ENCODE assay signal across 8 mouse cellular contexts in the genomic region with DNA sequence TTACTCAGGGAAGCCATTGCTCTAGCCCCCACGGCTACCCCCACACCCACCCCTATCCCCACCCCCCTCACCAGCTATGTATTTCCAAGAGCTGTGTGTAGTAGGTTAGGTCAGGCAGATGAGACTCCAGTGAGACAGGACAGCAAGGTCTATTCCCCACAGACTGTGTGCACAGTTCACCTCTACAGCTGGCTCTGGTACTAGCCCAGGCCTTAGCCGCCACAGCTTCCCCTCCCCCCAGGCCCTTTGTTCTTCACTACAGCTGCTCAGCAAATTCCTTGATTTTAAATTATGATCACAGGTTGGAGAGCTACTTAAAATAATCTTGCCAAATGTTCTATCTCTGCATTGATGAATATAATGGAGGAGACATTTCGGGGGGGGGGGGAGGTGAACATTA.
DNase-seq lines count a peak whose midpoint lies in the region; ATAC-seq and TF ChIP-seq lines count a peak whose summit lies in the region.

No protein-coding gene starts in this region.

- ATAC-seq in forebrain, embryonic 12.5 days (ENCODE audit: low FRiP score) = peak; percentile 86
- peak; percentile 15; the same call in 1 of the 2 replicates for ATAC-seq in intestine, embryonic 16.5 days
- ATAC-seq in liver, postnatal 0 days = no peak
- no peak for ATAC-seq in stomach, postnatal 0 days (ENCODE audit: low FRiP score, low TSS enrichment)
- ATAC-seq in activated CD4-positive, CD25-positive, alpha-beta regulatory T cell, adult 4 months = no peak

- no peak for DNase-seq in testis, postnatal 14 days (ENCODE audit: low spot score)
- peak; percentile 53 for DNase-seq in liver, postnatal 0 days
- peak; percentile 76 for DNase-seq in stomach, postnatal 0 days (ENCODE audit: low spot score)
- DNase-seq in right cerebral cortex, adult 2 months (ENCODE audit: low spot score in 2 of 2) = no peak

- H3K9ac ChIP-seq in forebrain, embryonic 12.5 days = no peak overlapping the region
- peak overlapping the region; percentile 70 for H3K9ac ChIP-seq in intestine, embryonic 16.5 days (ENCODE audit: low read depth, low read length)
- peak overlapping the region; percentile 53 for H3K9ac ChIP-seq in liver, postnatal 0 days (replicated peaks)
- H3K9ac ChIP-seq in stomach, postnatal 0 days (ENCODE audit: low read length) = peak overlapping the region; percentile 18; the same call in 1 of the 2 replicates

- WGBS in forebrain, embryonic 12.5 days = 18% methylated on average over 3 of the region's 3 CpGs
- 5% methylated on average over 3 of the region's 3 CpGs for WGBS in intestine, embryonic 16.5 days
- 26% methylated on average over 3 of the region's 3 CpGs for WGBS in liver, postnatal 0 days (ENCODE audit: insufficient replicate concordance)
- WGBS in stomach, postnatal 0 days = 9% methylated on average over 3 of the region's 3 CpGs

- H3K4me1 ChIP-seq in testis, adult 2 months (ENCODE audit: control insufficient read depth, insufficient read depth, low read length) = peaks cover 9% of the 10 kb centered on the region
- peaks cover 41% of the 10 kb centered on the region for H3K4me1 ChIP-seq in forebrain, embryonic 12.5 days
- H3K4me1 ChIP-seq in intestine, embryonic 16.5 days (ENCODE audit: control insufficient read depth, insufficient read depth, low read length) = peaks cover 58% of the 10 kb centered on the region
- H3K4me1 ChIP-seq in liver, postnatal 0 days (ENCODE audit: insufficient read depth) = peaks cover 62% of the 10 kb centered on the region
- peaks cover 18% of the 10 kb centered on the region for H3K4me1 ChIP-seq in stomach, postnatal 0 days (replicated peaks; ENCODE audit: control insufficient read depth, insufficient read depth)

- H3K36me3 ChIP-seq in testis, adult 2 months (ENCODE audit: control insufficient read depth, insufficient read depth, low read length) = no peaks in the 10 kb centered on the region
- no peaks in the 10 kb centered on the region for H3K36me3 ChIP-seq in forebrain, embryonic 12.5 days (replicated peaks)
- H3K36me3 ChIP-seq in intestine, embryonic 16.5 days (ENCODE audit: control insufficient read depth, insufficient read depth, low read length) = no peaks in the 10 kb centered on the region
- no peaks in the 10 kb centered on the region for H3K36me3 ChIP-seq in liver, postnatal 0 days (replicated peaks; ENCODE audit: insufficient read depth, low read length)
- no peaks in the 10 kb centered on the region for H3K36me3 ChIP-seq in stomach, postnatal 0 days (ENCODE audit: control insufficient read depth, insufficient read depth, low read length)

- peak overlapping the region; percentile 30; the same call in 1 of the 2 replicates for H3K4me2 ChIP-seq in forebrain, embryonic 12.5 days
- peak overlapping the region; percentile 37; the same call in 1 of the 2 replicates for H3K4me2 ChIP-seq in intestine, embryonic 16.5 days (ENCODE audit: low read depth, low read length)
- no peak overlapping the region for H3K4me2 ChIP-seq in liver, postnatal 0 days (ENCODE audit: low read depth, low read length)
- H3K4me2 ChIP-seq in stomach, postnatal 0 days (replicated peaks; ENCODE audit: low read depth) = no peak overlapping the region

- TF ChIP-seq EP300 in liver, postnatal 0 days (IDR thresholded peaks at IDR 0.05; ENCODE audit: low read depth) = no peak
- no peak for TF ChIP-seq EP300 in stomach, postnatal 0 days (optimal IDR thresholded peaks at IDR 0.05)

- TF ChIP-seq CTCF in testis, adult 2 months (IDR thresholded peaks at IDR 0.05; ENCODE audit: control insufficient read depth, insufficient read depth, insufficient replicate concordance, low read depth, low read length) = no peak
- no peak for TF ChIP-seq CTCF in liver, postnatal 0 days (IDR thresholded peaks at IDR 0.05; ENCODE audit: low read depth)
- no peak for TF ChIP-seq CTCF in stomach, postnatal 0 days (IDR thresholded peaks at IDR 0.05; ENCODE audit: low read depth)

- H3K27ac ChIP-seq in testis, adult 2 months (ENCODE audit: control insufficient read depth, insufficient read depth, low read depth, low read length) = peak overlapping the region; percentile 75
- H3K27ac ChIP-seq in forebrain, embryonic 12.5 days = peak overlapping the region; percentile 95
- H3K27ac ChIP-seq in intestine, embryonic 16.5 days (ENCODE audit: low read length) = peak overlapping the region; percentile 100
- H3K27ac ChIP-seq in liver, postnatal 0 days (ENCODE audit: low read depth) = peak overlapping the region; percentile 98
- H3K27ac ChIP-seq in stomach, postnatal 0 days (replicated peaks) = peak overlapping the region; percentile 95

- no peak for TF ChIP-seq POLR2A in testis, adult 2 months (IDR thresholded peaks at IDR 0.05; ENCODE audit: control insufficient read depth, low read depth, low read length)

- no peaks in the 10 kb centered on the region for H3K9me3 ChIP-seq in forebrain, embryonic 12.5 days
- H3K9me3 ChIP-seq in intestine, embryonic 16.5 days (ENCODE audit: control insufficient read depth, low read length) = no peaks in the 10 kb centered on the region
- no peaks in the 10 kb centered on the region for H3K9me3 ChIP-seq in liver, postnatal 0 days (ENCODE audit: low read length)
- H3K9me3 ChIP-seq in stomach, postnatal 0 days (ENCODE audit: control insufficient read depth, low read length) = no peaks in the 10 kb centered on the region

- no peaks in the 10 kb centered on the region for H3K27me3 ChIP-seq in testis, adult 2 months (ENCODE audit: control insufficient read depth, insufficient read depth, low read length)
- no peaks in the 10 kb centered on the region for H3K27me3 ChIP-seq in forebrain, embryonic 12.5 days
- H3K27me3 ChIP-seq in intestine, embryonic 16.5 days (replicated peaks; ENCODE audit: control insufficient read depth, insufficient read depth, low read length) = no peaks in the 10 kb centered on the region
- no peaks in the 10 kb centered on the region for H3K27me3 ChIP-seq in liver, postnatal 0 days (ENCODE audit: insufficient read depth, low read length)
- H3K27me3 ChIP-seq in stomach, postnatal 0 days (ENCODE audit: control insufficient read depth, insufficient read depth, low read length) = no peaks in the 10 kb centered on the region

- H3K4me3 ChIP-seq in testis, adult 2 months (ENCODE audit: control insufficient read depth, low read depth, low read length) = no peak overlapping the region
- H3K4me3 ChIP-seq in forebrain, embryonic 12.5 days (replicated peaks) = no peak overlapping the region
- H3K4me3 ChIP-seq in intestine, embryonic 16.5 days (ENCODE audit: low read length) = no peak overlapping the region
- H3K4me3 ChIP-seq in liver, postnatal 0 days (ENCODE audit: low read depth, low read length) = no peak overlapping the region
- no peak overlapping the region for H3K4me3 ChIP-seq in stomach, postnatal 0 days (ENCODE audit: low read depth, low read length)

Comparison
In these comparisons a context has a peak if more than half of its experiments do, and no peak if none do; other contexts are left out.
1. DNase-seq: peak in liver, postnatal 0 days (single experiment) and stomach, postnatal 0 days (single experiment); none in testis, postnatal 14 days (single experiment) and right cerebral cortex, adult 2 months (0 of 2).
2. ATAC-seq: peak in forebrain, embryonic 12.5 days (single experiment) and intestine, embryonic 16.5 days (single experiment); none in liver, postnatal 0 days (single experiment), stomach, postnatal 0 days (single experiment) and activated CD4-positive, CD25-positive, alpha-beta regulatory T cell, adult 4 months (single experiment).
3. H3K4me2 ChIP-seq: peak in forebrain, embryonic 12.5 days (single experiment) and intestine, embryonic 16.5 days (single experiment); none in liver, postnatal 0 days (single experiment) and stomach, postnatal 0 days (single experiment).
4. Peak in every context shown above with its lines, with median percentiles within 50 percentile points of each other: H3K27ac ChIP-seq.